Mouse (Mus musculus) erythroblast, adult 5-6 weeks (primary cell): ENCODE data around the gene Ankrd31. TPM values are rescaled to one million over a fixed set of nuclear protein-coding genes. Genes with fewer than 3 reads are reported as not detected.
"Not testable (repeated sequence)": the region's sequence is repeated elsewhere in the genome, so short reads cannot be mapped to it uniquely, and the experiment has no call there.

Experiments used
- ATAC-seq: replicated peaks from 2 replicates; pipeline ENCODE4 v1.8.0; 2016; ENCODE audit warnings: moderate number of reproducible peaks, mild to moderate bottlenecking, moderate TSS enrichment, inconsistent platforms; ENCODE audit not compliant: poor library complexity, low FRiP score, severe bottlenecking
- total RNA-seq, 2 experiments: library from RNA; stranded (forward) in 1 of 2; stranded (reverse) in 1 of 2; fragments of 150-400 nt in 1 of 2; fragments of 200-764, 138-1000 nt in 1 of 2; gene quantifications; 2 replicates each; pipeline versions ENCODE4 v1.2.3 to v1.2.4; 2015 to 2017; ENCODE audit warnings: low replicate concordance in 2 of 2

Gene Ankrd31
- total RNA-seq, 2 experiments from 2014 or later = 0.96 TPM; not detected in 1

- no peak for ATAC-seq
Observed at GRCm38 (mm10) chr13:96933367-96933766, 185.3 kb downstream of the Ankrd31 start.

DNA sequence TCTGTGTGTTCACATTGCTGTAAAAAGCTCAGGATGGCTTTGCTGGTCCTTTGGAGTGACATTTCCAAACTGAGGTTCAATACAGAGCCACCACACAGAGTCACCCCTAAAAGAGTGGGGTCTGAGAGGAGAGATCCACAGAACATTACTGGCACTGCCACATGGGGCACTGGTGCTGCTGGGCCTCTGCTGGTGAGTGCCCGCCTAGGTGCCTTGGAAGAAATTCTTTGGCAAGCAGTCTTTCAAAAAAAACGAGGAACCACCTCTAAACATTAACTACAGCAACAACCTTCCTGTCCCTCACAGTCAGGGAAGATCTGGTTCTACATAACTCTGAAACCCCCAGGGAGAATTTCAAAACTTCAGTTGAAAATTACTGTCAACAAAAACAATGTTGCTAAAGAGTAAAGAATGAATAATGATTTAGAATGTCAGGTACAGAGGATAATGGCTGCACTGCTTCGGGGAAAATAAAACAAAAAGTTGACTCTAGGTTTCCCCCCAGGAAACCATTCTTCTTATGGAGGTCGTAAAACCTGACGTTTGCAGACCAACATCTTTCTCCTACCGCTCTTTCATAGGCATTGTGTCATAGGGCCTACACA is 188.2 kb downstream of the Ankrd31 start:
- ATAC-seq = no peak

DNA sequence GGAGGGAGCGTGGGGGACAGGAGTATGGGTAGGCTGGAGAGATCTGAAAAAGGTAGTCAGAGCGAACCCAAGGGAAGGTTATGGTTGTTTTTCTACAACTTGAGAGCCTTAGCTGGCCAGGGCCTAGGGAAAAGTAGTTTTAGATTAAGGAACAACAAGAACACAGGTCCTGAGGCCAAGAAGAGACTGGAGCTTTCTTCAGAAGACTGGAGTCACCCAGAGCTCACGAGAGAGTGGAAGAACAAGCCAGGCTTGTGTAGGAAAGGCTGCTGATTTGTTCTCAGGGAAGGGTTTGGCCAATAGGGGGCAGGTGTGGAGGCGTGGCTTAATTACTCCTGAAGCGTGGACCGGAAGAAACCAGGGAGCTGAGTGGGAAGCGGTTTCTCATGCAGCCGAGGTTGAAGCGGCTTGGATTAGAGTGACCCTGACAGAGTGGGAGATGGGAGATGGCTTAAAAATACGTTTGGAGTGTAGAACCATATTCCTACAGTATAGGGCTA is 189.0 kb downstream of the Ankrd31 start:
- ATAC-seq = no peak

DNA sequence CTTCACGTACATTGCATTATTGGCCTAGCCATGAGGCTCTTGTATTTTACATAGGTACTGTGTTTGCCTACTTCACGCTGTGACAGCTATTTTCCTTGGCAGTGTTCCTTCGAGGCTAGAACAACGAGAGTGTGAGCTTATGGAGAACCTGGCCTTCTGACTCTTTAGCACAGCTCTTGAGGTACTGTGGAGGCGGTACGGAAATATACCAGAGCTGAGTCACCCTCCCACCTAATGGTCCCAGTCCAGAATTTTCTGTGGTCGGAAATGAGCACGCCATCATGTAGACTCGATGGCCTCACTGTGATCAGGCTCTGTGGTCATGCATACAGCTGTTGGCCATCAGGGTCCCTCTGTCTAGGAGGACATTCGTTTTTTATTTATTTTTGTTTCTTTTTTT is 191.6 kb downstream of the Ankrd31 start:
- no peak for ATAC-seq

- not testable (repeated sequence) for ATAC-seq
Observed at GRCm38 (mm10) chr13:96941481-96941880, 193.4 kb downstream of the Ankrd31 start.

DNA sequence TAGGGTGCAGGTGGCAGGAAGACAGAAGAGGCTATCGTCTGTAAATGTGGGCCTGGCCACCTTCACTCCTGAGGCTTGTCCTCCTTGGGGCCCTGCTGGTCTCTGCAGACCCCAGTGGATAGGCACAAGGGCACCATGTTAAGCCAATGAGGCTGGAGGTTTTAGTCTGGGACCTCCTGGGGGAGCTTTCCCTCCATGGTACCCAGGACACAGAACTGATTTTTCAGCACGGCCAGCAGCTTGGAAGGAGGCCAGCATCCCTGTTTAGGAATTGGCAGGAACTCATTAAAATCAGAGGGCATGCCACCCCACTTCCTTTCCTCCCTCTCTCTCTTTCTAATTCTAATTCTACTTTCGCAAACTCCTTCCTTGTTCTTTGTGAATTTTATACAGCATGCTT is 195.5 kb downstream of the Ankrd31 start:
- no peak for ATAC-seq

GRCm38 (mm10) chr13:96945748-96946147 is 197.7 kb downstream of the Ankrd31 start:
- no peak for ATAC-seq

DNA sequence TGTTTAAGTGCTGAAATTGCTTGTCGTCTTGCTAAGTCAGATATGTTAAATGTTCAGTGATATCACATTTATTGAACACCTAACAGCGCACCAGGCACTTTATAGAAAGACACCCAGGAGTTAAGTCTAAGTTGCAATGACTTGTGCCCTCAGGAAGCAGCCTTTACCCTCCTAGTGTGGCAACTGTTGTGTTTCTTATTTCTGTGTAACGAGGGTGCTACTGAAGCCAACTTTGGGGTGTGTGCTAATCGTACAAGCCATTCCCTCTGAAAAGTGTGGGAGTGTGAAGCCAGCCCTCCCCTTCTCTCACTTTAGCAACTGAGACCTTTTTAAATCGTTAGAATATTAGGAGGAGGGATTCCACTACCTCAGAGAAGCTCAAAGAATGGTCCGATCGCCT is 199.7 kb downstream of the Ankrd31 start:
- no peak for ATAC-seq

DNA sequence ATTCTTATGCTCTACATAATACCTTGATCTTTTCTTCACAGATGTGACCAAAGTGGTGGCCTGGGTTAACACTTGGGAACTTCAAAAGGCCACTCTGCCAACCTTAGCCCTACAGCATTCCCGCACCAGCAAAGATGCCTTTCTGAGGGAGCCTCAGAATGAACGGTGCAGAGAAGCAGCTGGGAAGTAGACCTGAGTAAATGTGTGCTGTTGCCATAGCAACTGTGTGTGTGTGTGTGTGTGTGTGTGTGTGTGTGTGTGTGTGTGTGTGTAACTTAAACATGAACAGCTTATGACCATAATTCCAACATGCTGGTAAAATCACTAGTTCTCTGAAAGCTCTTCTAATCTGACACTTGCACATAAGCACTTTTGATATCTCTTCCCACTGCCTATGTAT is 203.8 kb downstream of the Ankrd31 start:
- ATAC-seq = no peak

DNA sequence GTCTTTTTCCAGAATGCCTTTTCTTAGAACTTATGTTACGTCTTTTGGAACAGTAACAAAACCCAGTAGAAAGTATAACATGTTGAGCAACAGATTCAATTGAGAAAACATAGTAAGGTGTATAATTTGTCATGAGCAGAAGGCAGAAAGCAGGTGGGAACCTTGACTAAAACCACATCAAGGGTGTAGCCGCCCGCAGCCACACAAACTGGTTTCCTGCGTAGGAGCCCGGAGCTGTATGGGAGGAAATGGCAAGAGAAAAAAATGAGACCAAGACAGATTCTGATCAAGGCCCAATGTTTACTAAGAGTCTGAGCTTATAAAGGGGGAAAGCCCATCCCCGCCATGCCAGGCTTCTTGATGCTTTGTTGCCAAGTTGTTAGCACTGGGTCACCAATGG is 208.4 kb downstream of the Ankrd31 start:
- ATAC-seq = no peak

Other genes starting within 250 kb of the Ankrd31 start
- gene Polk, start 205.7 kb upstream of the Ankrd31 start, total RNA-seq (2015; ENCODE audit: low replicate concordance) = 0.58 and 5.6 TPM in 2 replicates
- gene Polk, start 205.7 kb upstream of the Ankrd31 start, total RNA-seq (2017; ENCODE audit: low replicate concordance) = 3.3 and 6.6 TPM in 2 replicates
- gene Col4a3bp, start 205.7 kb upstream of the Ankrd31 start, total RNA-seq (2015; ENCODE audit: low replicate concordance) = 42.3 and 56.6 TPM in 2 replicates
- gene Col4a3bp, start 205.7 kb upstream of the Ankrd31 start, total RNA-seq (2017; ENCODE audit: low replicate concordance) = 45.4 and 57.6 TPM in 2 replicates
- 11.7 and 18.6 TPM in 2 replicates for gene Hmgcr, start 77.3 kb upstream of the Ankrd31 start, total RNA-seq (2015; ENCODE audit: low replicate concordance)
- gene Hmgcr, start 77.3 kb upstream of the Ankrd31 start, total RNA-seq (2017; ENCODE audit: low replicate concordance) = 21.4 and 29.1 TPM in 2 replicates
- not detected in 2 replicates for gene Gcnt4, start 176.4 kb downstream of the Ankrd31 start, total RNA-seq (2015; ENCODE audit: low replicate concordance)
- not detected in 2 replicates for gene Gcnt4, start 176.4 kb downstream of the Ankrd31 start, total RNA-seq (2017; ENCODE audit: low replicate concordance)